Mouse (Mus musculus): ENCODE results near the gene Fyb.

The Fyb gene

DNA sequence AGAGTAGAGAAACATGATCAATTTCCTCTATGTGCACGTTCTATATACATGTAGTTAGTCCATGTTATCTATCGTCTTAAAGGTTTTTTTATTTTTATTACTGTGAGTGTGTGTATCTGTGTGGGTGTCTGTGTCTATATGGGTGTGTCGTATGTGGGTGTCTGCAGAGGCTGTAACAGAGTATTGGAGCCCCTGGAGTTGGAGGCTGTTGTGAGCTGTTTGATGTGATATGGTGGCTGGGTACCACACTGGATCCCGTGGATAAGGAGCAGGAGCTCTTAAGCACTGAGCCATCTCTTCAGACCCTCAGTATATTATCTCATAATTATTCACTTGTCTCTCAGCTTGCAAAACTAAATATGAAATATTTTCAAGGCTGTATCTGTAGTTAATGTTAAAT is 135.4 kb downstream of the Fyb start:
- DNase-seq (ENCODE audit: low spot score) = no peak

DNA sequence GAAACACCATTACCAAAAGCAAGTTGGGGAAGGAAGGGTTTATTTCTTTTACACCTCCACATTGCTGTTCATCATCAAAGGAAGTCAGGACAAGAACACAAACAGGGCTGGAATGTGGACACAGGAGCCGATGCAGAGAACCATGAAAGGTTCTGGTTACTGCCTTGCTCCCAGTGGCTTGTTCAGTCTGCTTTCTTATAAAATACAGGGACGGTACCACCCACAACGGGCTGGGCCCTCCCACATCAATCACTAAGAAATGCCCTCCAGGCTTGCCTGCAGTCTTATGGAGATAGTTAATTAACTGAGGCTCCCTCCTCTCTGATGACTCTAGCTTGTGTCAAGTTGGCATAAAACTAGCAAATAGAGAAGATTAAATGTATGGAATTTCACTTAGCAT is 139.3 kb downstream of the Fyb start:
- DNase-seq (ENCODE audit: low spot score) = no peak

DNA sequence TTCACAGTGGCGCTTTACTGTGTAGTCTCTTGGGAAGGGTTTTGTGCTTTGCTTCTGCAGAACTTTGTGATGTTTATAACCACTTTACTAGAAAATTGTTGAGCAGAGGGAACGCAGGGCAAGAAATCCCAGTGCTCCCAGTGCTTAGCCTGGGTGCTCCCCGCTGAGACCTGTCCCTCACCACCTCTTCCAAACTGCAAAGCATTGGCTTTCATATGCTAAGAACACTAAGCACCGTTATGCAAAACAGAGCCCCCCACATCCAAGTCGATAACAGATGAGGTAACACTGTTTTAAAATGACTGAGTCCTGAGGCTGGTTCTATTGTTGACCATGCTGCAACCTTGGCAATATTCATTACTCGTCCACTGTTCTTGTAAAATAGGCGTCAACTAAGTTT is 141.3 kb downstream of the Fyb start:
- no peak for DNase-seq (ENCODE audit: low spot score)

GRCm38 (mm10) chr15:6666072-6666471 is 143.4 kb downstream of the Fyb start:
- DNase-seq (ENCODE audit: low spot score) = no peak

DNA sequence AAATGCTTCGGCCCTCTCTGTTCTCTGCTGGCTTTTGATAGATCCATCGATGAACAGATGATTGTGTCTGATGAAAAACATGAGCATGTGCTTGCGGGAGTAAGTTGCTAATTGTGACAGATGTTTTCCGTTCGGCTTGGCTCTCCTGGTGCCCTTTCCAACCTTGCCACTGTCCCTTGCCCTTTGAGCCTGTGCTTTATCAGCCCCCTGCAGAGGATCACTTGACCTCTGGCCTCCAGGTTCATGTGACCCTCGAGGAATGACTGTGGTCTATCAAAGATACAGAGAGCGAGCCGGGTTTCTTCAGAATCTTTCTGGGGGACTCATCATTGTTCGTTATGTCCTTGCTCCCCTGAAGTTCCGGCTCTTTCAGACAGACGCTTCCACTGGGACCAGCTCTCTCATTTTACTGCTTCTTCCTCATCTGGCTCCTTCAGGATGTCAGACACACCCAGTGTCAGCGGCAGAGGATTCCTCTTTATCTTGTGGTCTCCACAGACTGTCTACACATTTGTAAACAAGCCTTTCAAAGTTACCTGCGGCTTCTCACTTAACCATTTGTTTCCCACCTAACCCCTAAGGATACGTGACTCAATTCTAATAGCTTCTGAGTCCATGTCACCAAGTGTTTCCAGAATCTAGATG is 146.3 kb downstream of the Fyb start:
- no peak for DNase-seq (ENCODE audit: low spot score)

DNA sequence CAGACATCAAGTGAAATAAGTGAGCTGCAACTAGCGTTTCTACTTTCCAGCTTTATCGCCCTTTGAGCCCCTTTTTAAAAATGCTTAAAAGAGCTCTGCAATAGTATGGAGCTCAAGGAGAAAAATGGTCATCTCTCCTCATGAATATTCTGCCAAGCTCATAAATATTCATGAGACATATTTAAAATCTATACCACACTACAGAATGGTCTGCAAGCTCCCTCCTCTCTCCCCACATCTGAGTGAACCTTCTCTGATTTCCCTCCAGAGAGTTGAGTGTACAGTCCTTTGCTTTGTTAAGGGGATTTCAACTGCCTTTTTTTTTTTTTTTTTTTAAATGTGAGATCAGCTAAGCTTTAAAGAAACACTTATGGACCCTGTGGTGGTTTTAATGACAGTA is 155.8 kb downstream of the Fyb start:
- DNase-seq (ENCODE audit: low spot score) = no peak

GRCm38 (mm10) chr15:6702164-6702563 is 179.5 kb downstream of the Fyb start:
- no peak for DNase-seq (ENCODE audit: low spot score)

DNA sequence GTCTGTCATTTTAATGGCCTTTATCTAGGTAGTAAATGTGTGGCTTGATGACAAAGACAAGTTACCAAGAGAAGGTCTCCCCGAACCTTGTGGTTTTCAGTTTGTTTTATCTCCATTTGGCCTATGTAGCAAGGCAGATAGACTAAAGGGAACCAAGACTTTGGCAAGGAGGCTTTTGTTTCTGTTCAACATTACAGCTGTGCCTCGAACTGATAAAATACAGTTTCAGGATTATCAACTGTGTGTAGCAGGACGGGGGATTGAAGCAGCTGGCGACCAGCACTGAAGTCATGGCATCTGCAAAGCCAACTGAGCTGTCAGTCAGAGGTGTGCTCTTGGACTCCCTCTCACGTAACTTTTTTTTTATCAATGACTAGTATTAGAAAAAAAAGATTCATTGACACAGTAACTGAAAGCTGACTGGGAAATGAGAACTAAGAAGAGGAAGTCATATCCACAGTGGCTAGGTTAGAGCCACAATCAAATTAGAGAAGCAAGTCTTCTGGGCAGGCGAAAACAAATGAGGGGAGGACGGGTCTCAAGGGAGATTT is 182.8 kb downstream of the Fyb start:
- DNase-seq (ENCODE audit: low spot score) = no peak

DNA sequence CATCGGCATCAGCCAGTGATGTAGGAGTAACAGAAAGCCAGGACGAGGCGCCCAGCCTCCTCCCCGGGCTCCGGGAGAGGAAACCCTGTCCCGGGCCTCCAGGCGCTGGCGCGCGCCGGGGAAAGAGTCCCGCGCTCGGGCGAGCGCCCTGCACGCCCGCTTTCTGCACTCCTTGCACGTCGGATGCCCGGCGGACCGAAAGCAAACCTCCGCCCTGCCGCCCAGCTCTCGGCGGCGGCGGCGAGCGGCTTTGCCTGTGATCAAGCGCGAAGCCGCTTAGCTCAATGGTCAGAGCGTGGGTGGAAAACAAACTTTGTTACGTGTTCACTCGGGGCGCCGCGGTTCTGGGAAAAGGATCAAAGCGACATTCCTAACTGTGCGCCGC is 184.9 kb downstream of the Fyb start:
- peak; percentile 24 for DNase-seq (ENCODE audit: low spot score)

GRCm38 (mm10) chr15:6707936-6708525 is 185.4 kb downstream of the Fyb start, which contains the start of gene Rictor:
Gene Rictor (plus strand): TSS chr15:6708379.
- DNase-seq (ENCODE audit: low spot score) = peak; percentile 64

GRCm38 (mm10) chr15:6708526-6709441 is 186.1 kb downstream of the Fyb start:
- DNase-seq (ENCODE audit: low spot score) = peak; percentile 9

- no peak for DNase-seq (ENCODE audit: low spot score)
Observed at GRCm38 (mm10) chr15:6709618-6710017, 187.0 kb downstream of the Fyb start.

DNA sequence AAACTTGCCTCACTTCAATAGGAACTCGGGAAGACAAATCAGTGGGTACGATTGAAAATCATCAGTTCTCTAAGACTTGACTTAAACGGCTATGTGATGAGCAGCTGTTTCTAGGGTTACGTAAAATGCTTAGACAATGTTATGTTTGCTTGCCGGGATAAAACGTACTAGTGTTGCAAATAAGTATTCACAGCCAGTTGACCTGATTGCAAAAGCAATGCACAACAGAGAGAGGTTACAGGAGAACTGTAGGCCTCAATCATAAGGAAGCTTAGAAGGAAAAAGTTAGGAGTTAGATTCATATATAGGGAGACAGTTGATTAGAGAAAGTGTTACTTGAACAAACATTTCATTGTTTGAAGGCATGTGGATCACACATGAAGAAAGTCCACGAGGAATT is 187.7 kb downstream of the Fyb start:
- no peak for DNase-seq (ENCODE audit: low spot score)

- no peak for DNase-seq (ENCODE audit: low spot score)
Observed at GRCm38 (mm10) chr15:6711226-6711625, 188.6 kb downstream of the Fyb start.

Data from urinary bladder, postnatal 10 days (tissue).